Mouse (Mus musculus): ENCODE measurements around the gene Gjb1.

Gjb1 gene

GRCm38 (mm10) chrX:101418946-101419724 lies 43.0 kb downstream of the Gjb1 start:
- DNase-seq (ENCODE audit: low spot score): peak; percentile 12

GRCm38 (mm10) chrX:101419725-101420699 lies 43.8 kb downstream of the Gjb1 start:
- peak; percentile 76 for DNase-seq (ENCODE audit: low spot score)

GRCm38 (mm10) chrX:101420700-101421095 lies 44.5 kb downstream of the Gjb1 start, which contains the start of gene Zmym3:
TSS of gene Zmym3 (minus strand) at chrX:101420849.
- DNase-seq (ENCODE audit: low spot score): no peak

- DNase-seq (ENCODE audit: low spot score): no peak
Observed at GRCm38 (mm10) chrX:101423462-101423861, 47.3 kb downstream of the Gjb1 start.

GRCm38 (mm10) chrX:101427774-101428173 lies 51.6 kb downstream of the Gjb1 start:
- DNase-seq (ENCODE audit: low spot score): no peak

- DNase-seq (ENCODE audit: low spot score): peak; percentile 13
Observed at GRCm38 (mm10) chrX:101428785-101429141, 52.6 kb downstream of the Gjb1 start.

GRCm38 (mm10) chrX:101429142-101429949 lies 53.2 kb downstream of the Gjb1 start, which contains the start of gene Nono:
TSS of gene Nono (plus strand) at chrX:101429318.
- peak; percentile 84 for DNase-seq (ENCODE audit: low spot score)

GRCm38 (mm10) chrX:101429976-101430375 lies 53.8 kb downstream of the Gjb1 start:
- no peak for DNase-seq (ENCODE audit: low spot score)
